Mouse (Mus musculus): ENCODE measurements around the gene Gltp.

GRCm38 (mm10) chr5:114640809-114641208 lies 50.0 kb downstream of the Gltp start:
- TF ChIP-seq CTCF (IDR thresholded peaks at IDR 0.05; ENCODE audit: control insufficient read depth, insufficient read depth, insufficient read length) (no peak), MYOD1 (IDR thresholded peaks at IDR 0.05; ENCODE audit: control insufficient read depth, insufficient read length, low read depth) (no peak), FOSL1 (IDR thresholded peaks at IDR 0.05; ENCODE audit: insufficient read depth, low read length, poor library complexity, severe bottlenecking) (no peak), USF1 (IDR thresholded peaks at IDR 0.05; ENCODE audit: low read depth) (no peak), MAX (IDR thresholded peaks at IDR 0.05) (no peak), MYOG (IDR thresholded peaks at IDR 0.05; ENCODE audit: control insufficient read depth, extremely low read depth, insufficient read length) (no peak)
